Mouse (Mus musculus) limb, embryonic 14.5 days (tissue): ENCODE measurements at regions not wholly inside any gene's neighbourhood (a gene's known extent, or its start where the extent isn't known, plus 50 kb on each side); places are given as distances from the start of the nearest gene placed in this dataset.

Experiments used
- ATAC-seq: fragments of 200-750 bp; cut with Nextera tagmentation; 2 replicates; pipeline ENCODE4 v1.8.0; 2017; ENCODE audit warnings: low read depth, moderate number of reproducible peaks, moderate TSS enrichment; ENCODE audit not compliant: low FRiP score
- DNase-seq: peaks from one replicate; pipeline ENCODE4 v3.0.0-alpha.2; 2015; ENCODE audit warnings: low spot score
- H3K27ac ChIP-seq: fragments of 300-500 bp; sonication (generic); replicated peaks from 2 replicates; pipeline ENCODE4 v1.5.1; 2014; ENCODE audit warnings: low read depth, mild to moderate bottlenecking, low read length, moderate library complexity, mixed read lengths
- H3K27me3 ChIP-seq: fragments of 300-500 bp; sonication (generic); 2 replicates; pipeline ENCODE4 v1.6.1; 2014; ENCODE audit warnings: low read length, mixed read lengths; ENCODE audit not compliant: control insufficient read depth, insufficient read depth
- H3K36me3 ChIP-seq: fragments of 300-500 bp; sonication (generic); 2 replicates; pipeline ENCODE4 v1.6.1; 2014; ENCODE audit warnings: mild to moderate bottlenecking, low read length, moderate library complexity, mixed read lengths; ENCODE audit not compliant: control insufficient read depth, insufficient read depth
- H3K4me1 ChIP-seq: fragments of 300-500 bp; sonication (generic); 2 replicates; pipeline ENCODE4 v1.6.1; 2014; ENCODE audit warnings: antibody characterized with exemption, low read length, mixed read lengths; ENCODE audit not compliant: control insufficient read depth, insufficient read depth
- H3K4me2 ChIP-seq: fragments of 300-500 bp; sonication (generic); replicated peaks from 2 replicates; pipeline ENCODE4 v1.6.1; 2014; ENCODE audit warnings: low read depth, mild to moderate bottlenecking, low read length, moderate library complexity; ENCODE audit not compliant: severe bottlenecking
- H3K4me3 ChIP-seq: fragments of 300-500 bp; sonication (generic); replicated peaks from 2 replicates; pipeline ENCODE4 v1.5.1; 2014; ENCODE audit warnings: low read length
- H3K9ac ChIP-seq: fragments of 300-500 bp; sonication (generic); 2 replicates; pipeline ENCODE4 v1.6.1; 2014; ENCODE audit warnings: mild to moderate bottlenecking, low read depth, low read length, moderate library complexity; ENCODE audit not compliant: severe bottlenecking
- H3K9me3 ChIP-seq: fragments of 300-500 bp; sonication (generic); 2 replicates; pipeline ENCODE4 v1.6.1; 2016; ENCODE audit warnings: low read length; ENCODE audit not compliant: control insufficient read depth
- POLR2A ChIP-seq: fragments of 200-500 bp; IDR thresholded peaks from 2 replicates; pipeline ENCODE4 v1.8.0; 2012; ENCODE audit warnings: inconsistent platforms, mild to moderate bottlenecking, moderate library complexity, borderline replicate concordance; ENCODE audit not compliant: insufficient read depth, insufficient read length; ENCODE audit errors: extremely low read depth
- WGBS: fragments of 180-500 bp; shearing (Covaris S2); extraction: QIAGEN DNeasy Blood & Tissue Kit; methylation state at CpG from one replicate; pipeline ENCODE4 v1.1.7; 2014; 5-methylcytosine and 5-hydroxymethylcytosine counted together

DNA sequence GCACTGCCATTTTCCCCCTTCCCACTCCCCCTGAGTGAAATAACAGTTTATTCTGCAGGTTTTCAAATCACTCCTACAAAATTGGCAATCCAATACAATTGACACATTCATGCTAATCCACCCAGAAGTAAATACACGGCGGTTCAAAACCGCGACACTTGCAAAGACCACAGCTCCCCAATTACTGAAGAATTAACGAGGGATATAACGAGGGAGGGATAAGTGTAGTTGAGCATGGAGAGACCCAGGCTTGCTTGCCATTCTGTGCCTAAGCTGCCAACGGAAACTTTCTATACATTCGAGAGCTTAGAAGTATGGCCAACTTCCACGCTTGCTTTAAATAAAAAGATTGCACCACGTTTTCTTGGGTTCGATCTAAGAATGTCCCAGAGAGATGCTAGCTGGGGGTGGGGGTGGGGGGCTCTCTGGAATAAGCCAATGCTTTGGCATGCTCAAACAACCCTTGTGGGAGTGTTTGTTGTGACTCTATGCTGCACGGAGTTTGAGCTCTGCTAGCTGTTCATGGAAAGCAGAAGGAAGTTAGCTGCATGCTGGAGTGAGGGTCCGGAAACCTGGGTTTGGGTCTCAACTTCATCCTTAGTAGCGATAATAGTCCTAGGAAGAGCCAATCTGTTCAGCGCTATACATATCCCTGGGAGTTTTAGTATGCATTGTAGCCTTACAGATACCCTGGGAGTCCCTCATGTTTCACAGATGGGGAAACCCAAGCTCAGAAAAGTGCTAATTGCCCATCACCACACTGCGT lies 98.9 kb upstream of the Nrbf2 start:
- Histone ChIP-seq H3K9me3 (no peaks in the 10 kb centered on the region), H3K4me3 (no peak overlapping the region), H3K4me2 (no peak overlapping the region), H3K9ac (no peak overlapping the region), H3K27me3 (no peaks in the 10 kb centered on the region), H3K27ac (no peak overlapping the region), H3K4me1 (no peaks in the 10 kb centered on the region), H3K36me3 (no peaks in the 10 kb centered on the region)
- ATAC-seq (no peak), DNase-seq (no peak)
- no peak for TF ChIP-seq POLR2A
- 66% methylated on average over 16 of the region's 16 CpGs for WGBS

DNA sequence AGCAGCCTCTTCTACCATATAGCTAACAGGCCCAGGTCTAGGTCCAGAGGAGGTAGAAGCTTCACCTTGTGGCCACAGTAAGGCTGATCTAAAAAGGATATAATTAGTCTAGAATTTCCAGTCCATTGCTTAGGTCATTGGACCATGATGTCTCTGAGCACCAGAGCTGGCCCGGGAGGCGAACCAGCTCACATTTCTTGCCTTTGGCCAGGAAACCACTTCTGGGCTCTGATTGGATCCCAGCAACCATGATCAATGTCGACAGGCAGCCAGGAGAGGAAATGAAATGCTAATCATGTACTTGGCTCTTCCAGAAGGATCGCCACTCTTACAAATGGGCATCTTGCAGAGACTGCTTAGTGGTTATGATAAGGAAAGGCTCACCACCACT lies 99.5 kb upstream of the Nrbf2 start:
- TF ChIP-seq POLR2A = no peak

DNA sequence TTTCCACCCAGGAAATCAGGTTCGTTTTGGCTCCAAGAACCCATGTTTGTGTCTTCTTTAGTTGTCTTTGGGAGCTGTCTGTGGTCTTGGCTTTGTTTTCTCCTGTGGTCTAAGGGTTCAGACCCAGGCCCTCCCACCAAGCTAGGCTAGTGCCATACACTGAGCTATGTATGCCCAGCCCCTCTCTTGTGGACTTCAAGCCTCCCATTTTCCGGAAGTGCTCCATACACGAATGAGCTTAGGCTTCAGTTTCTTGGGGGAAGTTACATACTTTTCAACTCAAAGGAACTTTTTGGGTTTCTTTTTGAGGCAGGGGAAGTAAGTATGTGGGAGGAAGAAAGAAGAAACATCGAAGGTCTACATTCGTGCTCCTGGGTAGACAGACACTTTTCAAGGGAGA lies 100.9 kb upstream of the Nrbf2 start:
- TF ChIP-seq POLR2A = no peak
- no peaks in the 10 kb centered on the region for H3K9me3 ChIP-seq
- WGBS = 85% methylated on average over 5 of the region's 5 CpGs
- no peak overlapping the region for H3K4me3 ChIP-seq
- no peak for DNase-seq
- no peaks in the 10 kb centered on the region for H3K27me3 ChIP-seq
- H3K4me1 ChIP-seq = no peaks in the 10 kb centered on the region
- no peak overlapping the region for H3K9ac ChIP-seq
- H3K27ac ChIP-seq = no peak overlapping the region
- no peak overlapping the region for H3K4me2 ChIP-seq
- no peaks in the 10 kb centered on the region for H3K36me3 ChIP-seq
- ATAC-seq = no peak

More for the DNA sequence above, 99.5 kb upstream of the Nrbf2 start:
- 62% methylated on average over 4 of the region's 4 CpGs for WGBS
- H3K36me3 ChIP-seq = no peaks in the 10 kb centered on the region
- no peak overlapping the region for H3K27ac ChIP-seq
- H3K4me2 ChIP-seq = no peak overlapping the region
- no peak for ATAC-seq
- no peak for DNase-seq
- H3K27me3 ChIP-seq = no peaks in the 10 kb centered on the region
- no peak overlapping the region for H3K9ac ChIP-seq
- no peaks in the 10 kb centered on the region for H3K9me3 ChIP-seq
- H3K4me1 ChIP-seq = no peaks in the 10 kb centered on the region
- H3K4me3 ChIP-seq = no peak overlapping the region

GRCm38 (mm10) chr10:67388755-67389154 lies 103.7 kb upstream of the Nrbf2 start:
- no peak for DNase-seq
- Histone ChIP-seq H3K9me3 (no peaks in the 10 kb centered on the region), H3K4me1 (no peaks in the 10 kb centered on the region), H3K9ac (no peak overlapping the region), H3K36me3 (no peaks in the 10 kb centered on the region), H3K27ac (no peak overlapping the region), H3K27me3 (no peaks in the 10 kb centered on the region), H3K4me3 (no peak overlapping the region), H3K4me2 (no peak overlapping the region)
- 54% methylated on average over 4 of the region's 6 CpGs for WGBS
- no peak for TF ChIP-seq POLR2A
- ATAC-seq = no peak

DNA sequence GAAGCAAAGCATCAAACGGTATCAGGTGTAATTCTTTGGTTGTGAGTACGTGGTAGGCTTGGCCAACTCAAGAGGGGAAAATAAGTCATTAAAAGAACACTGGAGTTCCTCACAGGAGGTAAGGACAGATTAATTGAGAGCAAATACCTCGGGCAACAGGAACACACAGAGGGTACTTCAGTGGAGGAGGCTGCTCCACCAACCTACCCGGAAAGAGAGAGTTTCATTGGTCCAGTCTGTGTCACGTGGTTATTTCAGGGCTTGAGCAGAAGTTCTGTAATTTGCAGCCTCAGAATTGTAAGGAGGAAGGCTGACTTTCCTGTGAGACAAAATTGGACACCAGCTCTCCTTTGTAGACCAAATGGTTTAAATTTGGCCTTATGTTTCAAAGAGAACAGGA lies 115.3 kb upstream of the Nrbf2 start:
- Histone ChIP-seq H3K4me1 (peaks cover 5% of the 10 kb centered on the region; the same call in 1 of the 2 replicates), H3K4me2 (no peak overlapping the region), H3K36me3 (no peaks in the 10 kb centered on the region), H3K9me3 (no peaks in the 10 kb centered on the region), H3K27me3 (no peaks in the 10 kb centered on the region), H3K9ac (no peak overlapping the region), H3K4me3 (no peak overlapping the region), H3K27ac (no peak overlapping the region)
- no peak for DNase-seq
- no peak for ATAC-seq
- 35% methylated on average over 5 of the region's 5 CpGs for WGBS
- TF ChIP-seq POLR2A = no peak
